In the genomic region with DNA sequence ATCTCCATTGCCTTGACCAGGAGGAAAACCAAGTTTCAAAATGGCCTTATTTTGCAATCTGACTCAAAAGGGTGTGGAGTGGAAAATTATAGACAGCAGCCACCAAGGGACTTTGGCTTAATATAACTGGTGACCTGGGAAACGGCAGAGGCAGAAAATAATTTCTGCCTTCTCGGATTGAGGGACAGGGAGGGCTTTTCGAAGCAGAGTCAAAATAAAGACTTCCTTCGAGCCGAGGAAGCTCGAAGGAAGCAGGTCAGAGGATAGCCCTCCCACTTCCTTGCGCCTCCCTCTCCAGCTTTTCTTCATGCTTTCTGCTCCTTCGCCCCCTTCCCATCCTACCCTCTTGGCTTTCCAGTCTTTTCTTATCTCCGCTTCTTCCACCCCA, we compare ENCODE assay signal across 8 mouse cellular contexts.
A peak's percentile ranks its signal among the peaks of the same experiment; 100 is the strongest.
DNase-seq lines count a peak whose midpoint lies in the region; ATAC-seq lines count a peak whose summit lies in the region.

No protein-coding gene starts in this region.

- no peak overlapping the region for H3K4me3 ChIP-seq in embryonic facial prominence, embryonic 12.5 days
- H3K4me3 ChIP-seq in liver, embryonic 15.5 days (replicated peaks): peak overlapping the region; percentile 41; the same call in 1 of the 2 replicates
- H3K4me3 ChIP-seq in neural tube, embryonic 15.5 days (replicated peaks): no peak overlapping the region

- H3K4me2 ChIP-seq in embryonic facial prominence, embryonic 12.5 days (replicated peaks): peak overlapping the region; percentile 53
- H3K4me2 ChIP-seq in liver, embryonic 15.5 days: peak overlapping the region; percentile 68
- H3K4me2 ChIP-seq in neural tube, embryonic 15.5 days: peak overlapping the region; percentile 64

- peaks cover 25% of the 10 kb centered on the region for H3K4me1 ChIP-seq in embryonic facial prominence, embryonic 12.5 days
- H3K4me1 ChIP-seq in liver, embryonic 15.5 days (replicated peaks): peaks cover 29% of the 10 kb centered on the region
- H3K4me1 ChIP-seq in neural tube, embryonic 15.5 days: peaks cover 31% of the 10 kb centered on the region

- no peaks in the 10 kb centered on the region for H3K9me3 ChIP-seq in embryonic facial prominence, embryonic 12.5 days
- no peaks in the 10 kb centered on the region for H3K9me3 ChIP-seq in liver, embryonic 15.5 days (replicated peaks)
- H3K9me3 ChIP-seq in neural tube, embryonic 15.5 days (replicated peaks): no peaks in the 10 kb centered on the region

- ATAC-seq in embryonic facial prominence, embryonic 12.5 days (ENCODE audit: insufficient number of reproducible peaks, insufficient read depth, low FRiP score, low TSS enrichment): no peak
- ATAC-seq in liver, embryonic 15.5 days (ENCODE audit: insufficient read depth): no peak
- ATAC-seq in neural tube, embryonic 15.5 days (ENCODE audit: low FRiP score): no peak
- no peak for ATAC-seq in inflammation-experienced regulatory T-cells, adult 6 months
- ATAC-seq in monocyte, adult 5-6 weeks (replicated peaks; ENCODE audit: insufficient number of reproducible peaks, low FRiP score, low TSS enrichment, poor library complexity, severe bottlenecking): no peak

- H3K27me3 ChIP-seq in embryonic facial prominence, embryonic 12.5 days: no peaks in the 10 kb centered on the region
- H3K27me3 ChIP-seq in liver, embryonic 15.5 days: no peaks in the 10 kb centered on the region; the same call in 1 of the 2 replicates
- no peaks in the 10 kb centered on the region for H3K27me3 ChIP-seq in neural tube, embryonic 15.5 days (replicated peaks)

- DNase-seq in MN1 (ENCODE audit: low spot score): peak; percentile 46
- peak; percentile 25 for DNase-seq in heart, postnatal 4 days
- DNase-seq in cerebellum, adult 8-10 months: no peak

- no peak overlapping the region for H3K9ac ChIP-seq in embryonic facial prominence, embryonic 12.5 days
- H3K9ac ChIP-seq in liver, embryonic 15.5 days: no peak overlapping the region
- H3K9ac ChIP-seq in neural tube, embryonic 15.5 days (replicated peaks): no peak overlapping the region

- WGBS in embryonic facial prominence, embryonic 12.5 days: 12% methylated on average over 9 of the region's 9 CpGs
- 13% methylated on average over 9 of the region's 9 CpGs for WGBS in liver, embryonic 15.5 days (ENCODE audit: insufficient replicate concordance)
- WGBS in neural tube, embryonic 15.5 days: 22% methylated on average over 9 of the region's 9 CpGs

- no peaks in the 10 kb centered on the region for H3K36me3 ChIP-seq in embryonic facial prominence, embryonic 12.5 days
- no peaks in the 10 kb centered on the region for H3K36me3 ChIP-seq in liver, embryonic 15.5 days (replicated peaks)
- H3K36me3 ChIP-seq in neural tube, embryonic 15.5 days: no peaks in the 10 kb centered on the region

- no peak overlapping the region for H3K27ac ChIP-seq in embryonic facial prominence, embryonic 12.5 days
- peak overlapping the region; percentile 38; the same call in 1 of the 2 replicates for H3K27ac ChIP-seq in liver, embryonic 15.5 days (replicated peaks)
- no peak overlapping the region for H3K27ac ChIP-seq in neural tube, embryonic 15.5 days (replicated peaks)
